Mouse (Mus musculus) kidney, adult 2 months (tissue): Measurements from ENCODE around the gene Lrrfip1. TPM values are rescaled to one million over a fixed set of nuclear protein-coding genes. Genes with fewer than 3 reads are reported as not detected.

Experiments used
- DNase-seq: peaks from one replicate; pipeline ENCODE4 v3.0.0; 2021
- H3K27ac ChIP-seq: fragments of 200-500 bp; 2 replicates; pipeline ENCODE4 v1.5.1; 2012; ENCODE audit warnings: low read depth, low read length, control low read depth, inconsistent platforms; ENCODE audit not compliant: insufficient read depth
- H3K27me3 ChIP-seq: fragments of 200-500 bp; replicated peaks from 2 replicates; pipeline ENCODE4 v1.6.1; 2012; ENCODE audit warnings: mild to moderate bottlenecking, moderate library complexity, low read length, inconsistent platforms; ENCODE audit not compliant: control insufficient read depth, insufficient read depth
- H3K36me3 ChIP-seq: fragments of 200-500 bp; 2 replicates; pipeline ENCODE4 v1.6.1; 2012; ENCODE audit warnings: mild to moderate bottlenecking, moderate library complexity, low read length, inconsistent platforms; ENCODE audit not compliant: control insufficient read depth, insufficient read depth
- H3K4me1 ChIP-seq: fragments of 200-500 bp; 2 replicates; pipeline ENCODE4 v1.6.1; 2011; ENCODE audit warnings: low read length; ENCODE audit not compliant: control insufficient read depth, insufficient read depth
- H3K4me3 ChIP-seq: fragments of 200-500 bp; 2 replicates; pipeline ENCODE4 v1.5.1; 2011; ENCODE audit warnings: mild to moderate bottlenecking, low read depth, low read length, control low read depth; ENCODE audit not compliant: insufficient read depth
- CTCF ChIP-seq: fragments of 200-500 bp; conservative IDR thresholded peaks from 2 replicates; pipeline ENCODE4 v1.5.1; 2011; ENCODE audit warnings: low read depth, mild to moderate bottlenecking, control low read depth, low read length, moderate library complexity, mixed read lengths; ENCODE audit not compliant: insufficient read depth, insufficient read length
- POLR2A ChIP-seq: fragments of 200-500 bp; IDR thresholded peaks from one replicate; pipeline ENCODE4 v1.6.1; 2011; ENCODE audit warnings: low read depth, low read length, control low read depth
- WGBS: fragments of 180-500 bp; shearing (Covaris S2); methylation state at CpG from one replicate; pipeline ENCODE4 v1.1.7; 2018; 5-methylcytosine and 5-hydroxymethylcytosine counted together
- polyA plus RNA-seq: library from polyadenylated mRNA; depleted of rRNA; stranded (reverse); fragments of >200 nt; gene quantifications from 2 replicates; pipeline ENCODE4 v1.2.3, GENCODE M21; 2012

The Lrrfip1 gene
- polyA plus RNA-seq, 1 experiment, result 11.4 TPM

GRCm38 (mm10) chr1:91101709-91102440, 103.3 kb downstream of the Lrrfip1 start:
- H3K4me1 ChIP-seq, result no peaks in the 10 kb centered on the region
- H3K36me3 ChIP-seq, result no peaks in the 10 kb centered on the region
- 51% methylated on average over 11 of the region's 11 CpGs for WGBS
- H3K4me3 ChIP-seq, result no peak overlapping the region
- no peaks in the 10 kb centered on the region for H3K27me3 ChIP-seq
- DNase-seq, result peak; percentile 60
- peak overlapping the region; percentile 3; the same call in 1 of the 2 replicates for H3K27ac ChIP-seq
- no peak for TF ChIP-seq CTCF
- TF ChIP-seq POLR2A, result no peak

DNA sequence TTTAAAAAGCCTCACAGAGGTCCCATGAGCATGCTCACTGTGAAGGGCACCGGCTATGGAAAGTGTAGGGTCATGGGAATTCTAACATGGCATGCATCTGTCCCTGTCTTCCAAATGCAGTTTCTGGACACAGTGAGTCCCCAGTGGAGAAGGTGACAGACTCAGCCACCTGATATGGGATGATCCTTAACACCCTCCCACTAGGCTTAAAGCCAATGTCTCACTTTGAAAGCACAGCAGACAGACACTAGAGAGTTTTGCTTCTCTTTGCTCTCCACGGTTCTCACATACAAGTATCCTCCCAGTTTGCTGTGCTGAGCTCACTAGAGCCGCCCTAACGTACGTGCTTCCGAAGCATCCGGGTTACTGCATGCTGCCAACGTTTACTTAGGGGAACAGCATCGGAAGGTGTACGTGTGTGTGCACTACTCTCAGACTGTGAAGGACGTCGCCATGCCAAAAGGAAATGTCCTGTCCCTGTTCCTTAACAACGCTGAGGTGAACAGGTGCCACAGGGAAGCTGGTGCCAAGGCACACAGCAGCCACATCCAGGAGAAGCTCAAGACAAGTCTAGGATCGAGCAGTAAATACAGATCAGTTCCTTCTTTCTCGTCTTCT, 104.9 kb downstream of the Lrrfip1 start:
- peak; percentile 48 for DNase-seq
- no peak overlapping the region for H3K4me3 ChIP-seq
- no peaks in the 10 kb centered on the region for H3K4me1 ChIP-seq
- no peaks in the 10 kb centered on the region for H3K27me3 ChIP-seq
- no peaks in the 10 kb centered on the region for H3K36me3 ChIP-seq
- WGBS, result 80% methylated on average over 15 of the region's 15 CpGs
- TF ChIP-seq POLR2A (no peak), CTCF (no peak)
- peak overlapping the region; percentile 6; the same call in 1 of the 2 replicates for H3K27ac ChIP-seq

- Histone ChIP-seq H3K36me3 (no peaks in the 10 kb centered on the region; the same call in 1 of the 2 replicates), H3K27me3 (no peaks in the 10 kb centered on the region), H3K27ac (no peak overlapping the region), H3K4me1 (no peaks in the 10 kb centered on the region), H3K4me3 (no peak overlapping the region)
- 84% methylated on average over 5 of the region's 5 CpGs for WGBS
- TF ChIP-seq CTCF, result peak; percentile 49
- no peak for TF ChIP-seq POLR2A
- DNase-seq, result no peak
Measured at GRCm38 (mm10) chr1:91107548-91107947, 109.0 kb downstream of the Lrrfip1 start.

DNA sequence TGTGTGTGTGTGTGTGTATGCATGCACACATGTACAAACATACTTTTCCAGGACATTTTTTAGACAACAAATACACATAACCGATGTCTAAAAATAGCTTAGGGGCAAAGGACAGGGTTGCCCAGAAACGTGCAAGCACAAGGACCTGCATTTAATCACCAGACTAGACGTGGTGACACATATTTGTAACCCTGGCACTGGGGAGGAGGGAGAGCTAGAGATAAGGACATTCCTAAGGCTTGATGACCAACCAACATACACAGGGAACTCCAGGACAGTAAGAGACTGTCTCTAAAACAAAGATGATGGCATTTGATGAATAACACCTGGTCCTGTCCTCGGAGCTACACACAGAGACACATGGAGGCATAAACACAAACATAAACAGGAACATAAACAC, 110.8 kb downstream of the Lrrfip1 start:
- H3K4me1 ChIP-seq, result no peaks in the 10 kb centered on the region
- TF ChIP-seq POLR2A (no peak), CTCF (no peak)
- H3K4me3 ChIP-seq, result no peak overlapping the region
- no peaks in the 10 kb centered on the region for H3K27me3 ChIP-seq
- DNase-seq, result no peak
- no peak overlapping the region for H3K27ac ChIP-seq
- H3K36me3 ChIP-seq, result no peaks in the 10 kb centered on the region; the same call in 1 of the 2 replicates
- WGBS, result 52% methylated on average over 4 of the region's 4 CpGs

- WGBS, result 94% methylated on average over 14 of the region's 14 CpGs
- TF ChIP-seq POLR2A, result no peak
- TF ChIP-seq CTCF, result no peak
- Histone ChIP-seq H3K4me1 (no peaks in the 10 kb centered on the region), H3K27me3 (no peaks in the 10 kb centered on the region), H3K4me3 (no peak overlapping the region), H3K36me3 (no peaks in the 10 kb centered on the region; the same call in 1 of the 2 replicates), H3K27ac (no peak overlapping the region)
- no peak for DNase-seq
Measured at GRCm38 (mm10) chr1:91112171-91112570, 113.6 kb downstream of the Lrrfip1 start.

GRCm38 (mm10) chr1:91112606-91113005, 114.1 kb downstream of the Lrrfip1 start:
- Histone ChIP-seq H3K4me3 (no peak overlapping the region), H3K27ac (no peak overlapping the region), H3K27me3 (no peaks in the 10 kb centered on the region), H3K4me1 (no peaks in the 10 kb centered on the region), H3K36me3 (no peaks in the 10 kb centered on the region; the same call in 1 of the 2 replicates)
- WGBS, result 96% methylated on average over 4 of the region's 4 CpGs
- TF ChIP-seq CTCF, result no peak
- no peak for TF ChIP-seq POLR2A
- DNase-seq, result no peak

DNA sequence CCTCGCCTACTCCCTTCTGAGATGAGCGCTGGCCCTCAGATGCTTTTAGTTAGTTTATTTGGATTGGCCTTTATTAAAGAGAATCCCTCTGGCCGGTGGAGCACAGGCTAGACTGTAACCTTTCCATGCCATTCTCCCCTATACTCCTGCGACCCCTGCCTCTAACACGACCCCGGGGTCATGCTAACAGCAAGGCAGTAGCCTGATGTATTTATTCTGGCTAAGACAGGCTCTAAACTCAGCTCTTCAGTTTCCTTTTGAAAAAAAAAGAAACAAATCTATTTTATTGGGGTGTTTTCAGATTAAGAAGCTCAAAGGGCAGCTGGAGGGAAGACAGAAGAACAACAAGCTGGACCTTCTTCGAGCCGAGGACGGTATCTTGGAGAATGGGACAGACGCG, 123.6 kb downstream of the Lrrfip1 start:
- Histone ChIP-seq H3K4me1 (no peaks in the 10 kb centered on the region), H3K27ac (no peak overlapping the region), H3K27me3 (no peaks in the 10 kb centered on the region), H3K36me3 (no peaks in the 10 kb centered on the region; the same call in 1 of the 2 replicates), H3K4me3 (no peak overlapping the region)
- no peak for TF ChIP-seq CTCF
- TF ChIP-seq POLR2A, result no peak
- 64% methylated on average over 11 of the region's 11 CpGs for WGBS
- peak; percentile 46 for DNase-seq
